Mouse (Mus musculus) embryonic facial prominence, embryonic 12.5 days (tissue): ENCODE results near the gene Reln. TPM values are rescaled to one million over a fixed set of nuclear protein-coding genes. Genes with fewer than 3 reads are reported as not detected.

Experiments used
- ATAC-seq: fragments of 200-750 bp; cut with Nextera tagmentation; 2 replicates; pipeline ENCODE4 v1.8.0; 2017; ENCODE audit not compliant: insufficient number of reproducible peaks, insufficient read depth, low FRiP score, low TSS enrichment
- H3K27ac ChIP-seq: fragments of 300-500 bp; sonication (generic); 2 replicates; pipeline ENCODE4 v1.5.1; 2016; ENCODE audit warnings: mild to moderate bottlenecking
- H3K27me3 ChIP-seq: fragments of 300-500 bp; sonication (generic); 2 replicates; pipeline ENCODE4 v1.6.1; 2016; ENCODE audit warnings: mild to moderate bottlenecking, moderate library complexity
- H3K36me3 ChIP-seq: fragments of 300-500 bp; sonication (generic); 2 replicates; pipeline ENCODE4 v1.6.1; 2016; ENCODE audit warnings: mild to moderate bottlenecking
- H3K4me1 ChIP-seq: fragments of 300-500 bp; sonication (generic); 2 replicates; pipeline ENCODE4 v1.6.1; 2016
- H3K4me2 ChIP-seq: fragments of 300-500 bp; sonication (generic); replicated peaks from 2 replicates; pipeline ENCODE4 v1.6.1; 2016; ENCODE audit warnings: mild to moderate bottlenecking, moderate library complexity
- H3K4me3 ChIP-seq: fragments of 300-500 bp; sonication (generic); 2 replicates; pipeline ENCODE4 v1.5.1; 2016; ENCODE audit warnings: mild to moderate bottlenecking
- H3K9ac ChIP-seq: fragments of 300-500 bp; sonication (generic); 2 replicates; pipeline ENCODE4 v1.6.1; 2016; ENCODE audit warnings: mild to moderate bottlenecking, moderate library complexity
- H3K9me3 ChIP-seq: fragments of 300-500 bp; sonication (generic); 2 replicates; pipeline ENCODE4 v1.6.1; 2016; ENCODE audit warnings: mild to moderate bottlenecking, moderate library complexity
- WGBS: fragments of 180-500 bp; shearing (Covaris S2); methylation state at CpG from one replicate; pipeline ENCODE4 v1.1.7; 2016; 5-methylcytosine and 5-hydroxymethylcytosine counted together
- polyA plus RNA-seq: library from polyadenylated mRNA; unstranded; fragments of >200 nt; fragmentation: Nextera tagmentation; extraction: Ambion mirVana; gene quantifications from 2 replicates; pipeline ENCODE4 v1.2.1, GENCODE M21; 2016

Gene Reln
- polyA plus RNA-seq, 1 experiment from 2014 or later, result 4.1 TPM

GRCm38 (mm10) chr5:21914776-21915175 is 429.7 kb downstream of the Reln start:
- 64% methylated on average over 3 of the region's 3 CpGs for WGBS
- no peaks in the 10 kb centered on the region for H3K4me1 ChIP-seq
- H3K4me3 ChIP-seq, result no peak overlapping the region
- no peak for ATAC-seq
- H3K9ac ChIP-seq, result no peak overlapping the region
- H3K27ac ChIP-seq, result no peak overlapping the region
- no peaks in the 10 kb centered on the region for H3K27me3 ChIP-seq
- H3K4me2 ChIP-seq, result no peak overlapping the region
- H3K36me3 ChIP-seq, result no peaks in the 10 kb centered on the region
- H3K9me3 ChIP-seq, result 0 out of 2 replicates have a peak, but pooled peaks cover 2% of the 10 kb centered on the region

DNA sequence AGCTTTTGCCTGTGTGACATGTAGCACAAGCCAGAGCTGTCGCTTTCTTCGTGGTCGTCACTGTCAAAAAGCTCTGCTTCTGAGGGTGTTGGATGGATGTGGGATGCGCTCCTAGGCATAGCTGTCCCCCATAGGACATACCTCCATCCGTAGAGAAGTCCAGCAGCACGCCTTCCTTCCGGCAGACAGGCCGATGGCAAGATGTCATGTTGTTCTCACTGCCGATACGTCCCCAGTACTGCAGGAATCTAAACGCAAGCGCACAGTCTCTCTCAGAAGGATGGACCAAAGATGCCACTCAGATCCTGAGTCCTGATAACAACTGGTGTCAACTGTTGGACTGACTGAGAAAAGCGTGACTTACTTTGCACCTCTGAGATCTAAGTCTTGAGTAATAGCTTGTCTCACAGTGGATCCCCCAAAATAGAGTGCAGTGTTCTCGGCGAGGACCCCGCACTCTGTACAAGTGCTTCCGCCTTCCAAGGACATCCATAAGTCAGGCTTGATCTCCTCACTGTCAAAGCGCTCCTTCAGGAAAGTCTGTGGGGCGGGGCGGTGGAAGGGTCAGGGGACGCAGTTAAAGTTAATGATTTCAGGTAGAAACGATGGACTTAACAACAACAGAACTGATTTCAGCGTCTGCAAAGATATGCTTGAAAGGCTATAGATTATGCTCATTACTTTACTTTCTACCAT is 431.5 kb downstream of the Reln start:
- ATAC-seq, result no peak
- WGBS, result 88% methylated on average over 23 of the region's 23 CpGs
- H3K4me2 ChIP-seq, result no peak overlapping the region

GRCm38 (mm10) chr5:21910726-21911125 is 433.8 kb downstream of the Reln start:
- 92% methylated on average over 12 of the region's 12 CpGs for WGBS
- Histone ChIP-seq H3K9ac (no peak overlapping the region), H3K4me2 (no peak overlapping the region), H3K4me3 (no peak overlapping the region), H3K36me3 (no peaks in the 10 kb centered on the region), H3K27me3 (no peaks in the 10 kb centered on the region), H3K4me1 (no peaks in the 10 kb centered on the region), H3K9me3 (no peaks in the 10 kb centered on the region), H3K27ac (no peak overlapping the region)
- no peak for ATAC-seq

More for the DNA sequence above, 431.5 kb downstream of the Reln start:
- H3K4me3 ChIP-seq, result no peak overlapping the region
- H3K27ac ChIP-seq, result no peak overlapping the region
- H3K4me1 ChIP-seq, result no peaks in the 10 kb centered on the region
- no peaks in the 10 kb centered on the region for H3K27me3 ChIP-seq
- H3K9ac ChIP-seq, result no peak overlapping the region
- H3K9me3 ChIP-seq, result 0 out of 2 replicates have a peak, but pooled peaks cover 2% of the 10 kb centered on the region
- no peaks in the 10 kb centered on the region for H3K36me3 ChIP-seq

- Histone ChIP-seq H3K36me3 (no peaks in the 10 kb centered on the region), H3K9me3 (no peaks in the 10 kb centered on the region), H3K27me3 (no peaks in the 10 kb centered on the region), H3K4me2 (no peak overlapping the region), H3K4me1 (no peaks in the 10 kb centered on the region), H3K9ac (no peak overlapping the region), H3K4me3 (no peak overlapping the region), H3K27ac (no peak overlapping the region)
- whole genome bisulfite sequencing, result 86% methylated on average over 3 of the region's 3 CpGs
- no peak for ATAC-seq
Observed at GRCm38 (mm10) chr5:21909713-21910112, 434.8 kb downstream of the Reln start.

GRCm38 (mm10) chr5:21901411-21901810 is 443.1 kb downstream of the Reln start:
- Histone ChIP-seq H3K4me3 (no peak overlapping the region), H3K27me3 (no peaks in the 10 kb centered on the region), H3K4me2 (no peak overlapping the region), H3K27ac (no peak overlapping the region), H3K9me3 (no peaks in the 10 kb centered on the region), H3K36me3 (no peaks in the 10 kb centered on the region), H3K9ac (no peak overlapping the region), H3K4me1 (no peaks in the 10 kb centered on the region)
- no peak for ATAC-seq
- 47% methylated on average over 12 of the region's 12 CpGs for WGBS

GRCm38 (mm10) chr5:21900891-21901290 is 443.6 kb downstream of the Reln start:
- no peak for ATAC-seq
- Histone ChIP-seq H3K9me3 (no peaks in the 10 kb centered on the region), H3K4me2 (no peak overlapping the region), H3K27me3 (no peaks in the 10 kb centered on the region), H3K36me3 (no peaks in the 10 kb centered on the region), H3K27ac (no peak overlapping the region), H3K4me3 (no peak overlapping the region), H3K9ac (no peak overlapping the region), H3K4me1 (no peaks in the 10 kb centered on the region)
- 69% methylated on average over 6 of the region's 6 CpGs for WGBS

GRCm38 (mm10) chr5:21898875-21899274 is 445.6 kb downstream of the Reln start:
- 79% methylated on average over 6 of the region's 6 CpGs for WGBS
- H3K4me3 ChIP-seq, result no peak overlapping the region
- H3K9ac ChIP-seq, result no peak overlapping the region
- H3K36me3 ChIP-seq, result no peaks in the 10 kb centered on the region
- H3K4me1 ChIP-seq, result no peaks in the 10 kb centered on the region
- no peaks in the 10 kb centered on the region for H3K27me3 ChIP-seq
- H3K27ac ChIP-seq, result no peak overlapping the region
- ATAC-seq, result no peak
- H3K9me3 ChIP-seq, result no peaks in the 10 kb centered on the region
- no peak overlapping the region for H3K4me2 ChIP-seq

- Histone ChIP-seq H3K27me3 (no peaks in the 10 kb centered on the region), H3K27ac (no peak overlapping the region), H3K36me3 (no peaks in the 10 kb centered on the region), H3K9ac (no peak overlapping the region), H3K4me1 (no peaks in the 10 kb centered on the region), H3K4me3 (no peak overlapping the region), H3K4me2 (no peak overlapping the region), H3K9me3 (no peaks in the 10 kb centered on the region)
- WGBS, result 73% methylated on average over 14 of the region's 14 CpGs
- ATAC-seq, result no peak
Observed at GRCm38 (mm10) chr5:21896586-21896985, 447.9 kb downstream of the Reln start.

DNA sequence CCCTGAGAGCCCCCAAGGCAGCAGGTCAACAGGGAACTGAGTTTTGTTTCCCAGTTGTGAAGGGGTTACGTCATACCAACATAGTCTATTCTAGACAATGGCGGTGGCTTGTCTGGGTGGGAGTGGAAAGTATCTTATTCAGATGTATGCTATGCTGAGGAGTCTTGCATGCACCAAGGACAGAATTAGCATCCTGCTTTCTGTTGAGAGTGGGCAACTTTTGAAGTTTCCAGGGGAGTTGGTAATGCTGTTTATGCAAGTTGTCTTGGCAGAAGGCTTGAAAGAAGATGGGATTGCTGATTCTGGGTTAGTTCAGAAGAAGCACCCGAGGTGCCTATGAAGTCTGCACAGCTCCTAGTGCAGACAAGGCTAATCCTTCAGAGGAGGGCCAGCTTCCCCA is 450.3 kb downstream of the Reln start:
- Histone ChIP-seq H3K27me3 (no peaks in the 10 kb centered on the region), H3K36me3 (no peaks in the 10 kb centered on the region), H3K27ac (no peak overlapping the region), H3K4me1 (no peaks in the 10 kb centered on the region), H3K4me2 (no peak overlapping the region), H3K4me3 (no peak overlapping the region), H3K9ac (no peak overlapping the region), H3K9me3 (no peaks in the 10 kb centered on the region)
- 90% methylated on average over 3 of the region's 3 CpGs for WGBS
- ATAC-seq, result no peak

- no peaks in the 10 kb centered on the region for H3K36me3 ChIP-seq
- no peak for ATAC-seq
- no peak overlapping the region for H3K27ac ChIP-seq
- 63% methylated on average over 8 of the region's 8 CpGs for WGBS
- H3K4me3 ChIP-seq, result no peak overlapping the region
- no peak overlapping the region for H3K4me2 ChIP-seq
- H3K9ac ChIP-seq, result no peak overlapping the region
- H3K9me3 ChIP-seq, result no peaks in the 10 kb centered on the region
- H3K4me1 ChIP-seq, result peaks cover 11% of the 10 kb centered on the region; the same call in 1 of the 2 replicates
- no peaks in the 10 kb centered on the region for H3K27me3 ChIP-seq
Observed at GRCm38 (mm10) chr5:21866750-21867149, 477.8 kb downstream of the Reln start.

DNA sequence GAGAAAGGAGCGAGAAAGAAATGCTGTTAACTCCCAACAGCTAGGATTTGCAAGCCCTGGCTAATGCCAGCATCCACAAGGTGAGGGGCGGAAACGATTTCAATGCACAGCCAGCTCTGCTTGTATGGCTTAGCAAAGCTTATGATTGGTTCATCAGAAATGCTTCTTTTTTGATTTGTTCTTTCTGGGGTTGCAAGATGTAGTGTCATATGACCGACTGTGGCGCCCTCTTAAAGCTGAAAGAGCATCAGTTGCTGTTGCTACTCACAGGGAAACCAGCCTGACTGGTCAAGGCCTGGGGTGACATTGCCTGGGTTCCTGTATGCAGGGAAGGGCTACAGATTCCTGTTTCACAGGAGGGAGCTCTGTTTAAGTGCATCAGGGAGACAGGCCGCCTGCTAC is 478.2 kb downstream of the Reln start:
- Histone ChIP-seq H3K27me3 (no peaks in the 10 kb centered on the region), H3K4me1 (peaks cover 11% of the 10 kb centered on the region; the same call in 1 of the 2 replicates), H3K9me3 (no peaks in the 10 kb centered on the region), H3K27ac (no peak overlapping the region), H3K36me3 (no peaks in the 10 kb centered on the region), H3K4me3 (peak overlapping the region; percentile 19; the same call in 1 of the 2 replicates), H3K4me2 (peak overlapping the region; percentile 60), H3K9ac (no peak overlapping the region)
- ATAC-seq, result no peak
- WGBS, result 7% methylated on average over 6 of the region's 6 CpGs

GRCm38 (mm10) chr5:21865346-21866107 is 479.0 kb downstream of the Reln start, which contains the start of gene Slc26a5:
Gene Slc26a5, minus strand, starts transcription at chr5:21865604.
- Histone ChIP-seq H3K36me3 (no peaks in the 10 kb centered on the region), H3K9me3 (no peaks in the 10 kb centered on the region), H3K9ac (no peak within 1 kb of the TSS), H3K27me3 (no peaks in the 10 kb centered on the region), H3K4me2 (peak within 1 kb of the TSS; percentile 60), H3K27ac (no peak within 1 kb of the TSS), H3K4me3 (peak within 1 kb of the TSS; percentile 19), H3K4me1 (peaks cover 11% of the 10 kb centered on the region; the same call in 1 of the 2 replicates)
- under 1% methylated on average over 29 of the region's 29 CpGs for WGBS
- ATAC-seq, result no peak
